Mouse (Mus musculus) liver, postnatal 0 days (tissue): ENCODE measurements around the gene Tnpo3. TPM values are rescaled to one million over a fixed set of nuclear protein-coding genes. Genes with fewer than 3 reads are reported as not detected.
A peak's percentile ranks its signal among the peaks of the same experiment; 100 is the strongest.

Source experiments
- ATAC-seq: fragments of 200-750 bp; cut with Nextera tagmentation; 2 replicates; pipeline ENCODE4 v1.8.0; 2017; ENCODE audit warnings: mild to moderate bottlenecking, moderate library complexity
- DNase-seq: peaks from one replicate; pipeline ENCODE4 v3.0.0-alpha.2; 2016
- H3K27ac ChIP-seq: fragments of 300-500 bp; sonication (generic); 2 replicates; pipeline ENCODE4 v1.5.1; 2014; ENCODE audit warnings: antibody characterized with exemption, moderate library complexity, mild to moderate bottlenecking, low read depth
- H3K27me3 ChIP-seq: fragments of 300-500 bp; sonication (generic); 2 replicates; pipeline ENCODE4 v1.6.1; 2014; ENCODE audit warnings: low read length, control low read depth, mixed read lengths; ENCODE audit not compliant: insufficient read depth
- H3K36me3 ChIP-seq: fragments of 300-500 bp; sonication (generic); replicated peaks from 2 replicates; pipeline ENCODE4 v1.6.1; 2014; ENCODE audit warnings: mild to moderate bottlenecking, control low read depth, low read length, moderate library complexity, mixed read lengths; ENCODE audit not compliant: insufficient read depth
- H3K4me1 ChIP-seq: fragments of 300-500 bp; sonication (generic); 2 replicates; pipeline ENCODE4 v1.6.1; 2014; ENCODE audit warnings: antibody characterized with exemption, mild to moderate bottlenecking, control low read depth; ENCODE audit not compliant: insufficient read depth
- H3K4me2 ChIP-seq: fragments of 300-500 bp; sonication (generic); 2 replicates; pipeline ENCODE4 v1.6.1; 2014; ENCODE audit warnings: low read depth, mild to moderate bottlenecking, low read length, moderate library complexity, mixed read lengths
- H3K4me3 ChIP-seq: fragments of 300-500 bp; sonication (generic); 2 replicates; pipeline ENCODE4 v1.5.1; 2014; ENCODE audit warnings: low read depth, low read length
- H3K9ac ChIP-seq: fragments of 300-500 bp; sonication (generic); replicated peaks from 2 replicates; pipeline ENCODE4 v1.6.1; 2014; ENCODE audit warnings: mild to moderate bottlenecking, moderate library complexity
- H3K9me3 ChIP-seq: fragments of 300-500 bp; sonication (generic); 2 replicates; pipeline ENCODE4 v1.6.1; 2016; ENCODE audit warnings: mild to moderate bottlenecking, control low read depth, low read length, mixed read lengths
- CTCF ChIP-seq: sonication (generic); IDR thresholded peaks from 2 replicates; pipeline ENCODE4 v1.5.1; 2016; ENCODE audit warnings: antibody characterized with exemption, low read depth
- EP300 ChIP-seq: IDR thresholded peaks from 2 replicates; pipeline ENCODE4 v1.6.1; 2016; ENCODE audit warnings: antibody characterized with exemption, low read depth, mild to moderate bottlenecking
- WGBS: fragments of 180-500 bp; shearing (Covaris S2); extraction: QIAGEN DNeasy Blood & Tissue Kit; methylation state at CpG from one replicate; pipeline ENCODE4 v1.1.7; 2014; ENCODE audit not compliant: insufficient replicate concordance; 5-methylcytosine and 5-hydroxymethylcytosine counted together
- polyA plus RNA-seq: library from polyadenylated mRNA; unstranded; fragments of >200 nt; fragmentation: Nextera tagmentation; extraction: Ambion mirVana; gene quantifications from 2 replicates; pipeline ENCODE4 v1.2.1, GENCODE M21; 2015

Tnpo3 gene
- polyA plus RNA-seq, 1 experiment from 2014 or later = 20.4 TPM

DNA sequence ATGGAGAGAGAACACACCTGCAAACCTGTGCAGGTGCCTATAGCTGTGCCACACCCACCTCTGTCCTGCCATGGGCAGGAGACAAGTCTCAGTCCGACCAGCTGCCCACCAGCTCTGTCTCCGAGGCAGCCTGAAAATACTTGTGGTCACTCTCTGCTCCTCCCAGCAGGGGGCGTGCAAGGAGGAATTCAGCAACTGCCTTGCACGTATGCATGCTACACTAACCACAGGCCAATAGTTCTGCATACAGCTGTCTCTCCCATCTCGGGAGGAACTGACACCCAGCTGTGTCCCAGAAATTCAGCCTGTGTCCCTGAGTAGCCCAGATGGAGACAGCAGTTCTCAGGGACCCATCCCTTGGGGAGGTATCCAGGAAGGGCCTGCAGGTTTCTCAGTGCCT, 92.5 kb downstream of the Tnpo3 start:
- Histone ChIP-seq H3K27ac (no peak overlapping the region), H3K27me3 (no peaks in the 10 kb centered on the region), H3K4me2 (no peak overlapping the region), H3K9me3 (no peaks in the 10 kb centered on the region), H3K4me3 (no peak overlapping the region), H3K4me1 (peaks cover 11% of the 10 kb centered on the region; the same call in 1 of the 2 replicates), H3K9ac (no peak overlapping the region), H3K36me3 (no peaks in the 10 kb centered on the region)
- ATAC-seq = peak; percentile 37; the same call in 1 of the 2 replicates
- TF ChIP-seq EP300 = no peak
- peak; percentile 91 for TF ChIP-seq CTCF
- peak; percentile 82 for DNase-seq
- 2% methylated on average over 5 of the region's 5 CpGs for WGBS

DNA sequence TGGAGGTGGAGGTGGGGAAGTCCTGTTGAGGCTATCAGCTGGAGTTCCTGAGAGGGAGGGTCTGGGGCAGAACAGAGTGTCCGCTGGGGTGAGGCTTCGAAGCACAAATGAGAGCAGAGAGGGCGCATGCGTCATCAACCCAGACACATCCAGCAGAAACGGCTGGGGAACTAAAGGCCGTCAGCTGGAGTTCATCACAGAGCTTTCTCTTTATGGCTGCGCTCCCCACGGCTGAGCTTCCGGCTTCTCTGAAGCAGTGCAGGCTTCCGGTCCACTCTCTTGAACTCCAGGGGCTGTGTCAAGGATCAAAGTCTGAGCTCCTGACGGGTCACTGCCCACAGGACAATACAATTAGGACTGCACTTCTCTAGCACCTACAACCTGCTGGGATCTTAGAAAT, 96.4 kb downstream of the Tnpo3 start:
- Histone ChIP-seq H3K4me1 (peaks cover 11% of the 10 kb centered on the region; the same call in 1 of the 2 replicates), H3K4me2 (peak overlapping the region; percentile 60), H3K4me3 (peak overlapping the region; percentile 9; the same call in 1 of the 2 replicates), H3K27ac (peak overlapping the region; percentile 83), H3K27me3 (peaks cover 3% of the 10 kb centered on the region), H3K36me3 (no peaks in the 10 kb centered on the region), H3K9me3 (no peaks in the 10 kb centered on the region), H3K9ac (no peak overlapping the region)
- DNase-seq (peak; percentile 68), ATAC-seq (peak; percentile 91)
- no peak for TF ChIP-seq CTCF
- no peak for TF ChIP-seq EP300
- 0% methylated on average over 11 of the region's 11 CpGs for WGBS

DNA sequence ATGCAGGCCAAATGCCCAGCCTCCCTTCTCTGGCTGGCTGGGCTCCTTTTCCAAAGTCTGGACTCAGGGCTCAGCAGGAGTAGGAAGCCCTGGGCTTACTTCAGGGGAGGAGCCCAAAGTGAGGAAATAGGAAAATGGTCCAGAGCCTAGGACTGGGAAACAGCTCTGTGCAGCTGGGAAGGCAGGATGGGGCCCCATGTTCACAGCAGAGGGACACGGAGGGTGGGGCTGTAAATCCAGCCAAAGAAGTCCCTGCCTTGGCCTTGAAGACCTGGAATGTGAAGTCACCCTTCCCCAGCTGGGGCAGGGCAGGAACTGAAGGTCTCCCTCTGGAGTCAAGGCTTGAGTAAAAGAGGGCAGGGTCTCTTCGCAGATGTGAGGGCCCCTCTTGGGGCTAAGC, 100.6 kb downstream of the Tnpo3 start:
- DNase-seq (no peak), ATAC-seq (no peak)
- Histone ChIP-seq H3K27me3 (peaks cover 27% of the 10 kb centered on the region), H3K27ac (no peak overlapping the region), H3K9ac (no peak overlapping the region), H3K36me3 (no peaks in the 10 kb centered on the region), H3K4me1 (peaks cover 15% of the 10 kb centered on the region), H3K9me3 (no peaks in the 10 kb centered on the region), H3K4me3 (no peak overlapping the region), H3K4me2 (no peak overlapping the region)
- 58% methylated on average over 2 of the region's 2 CpGs for WGBS
- no peak for TF ChIP-seq CTCF
- no peak for TF ChIP-seq EP300

DNA sequence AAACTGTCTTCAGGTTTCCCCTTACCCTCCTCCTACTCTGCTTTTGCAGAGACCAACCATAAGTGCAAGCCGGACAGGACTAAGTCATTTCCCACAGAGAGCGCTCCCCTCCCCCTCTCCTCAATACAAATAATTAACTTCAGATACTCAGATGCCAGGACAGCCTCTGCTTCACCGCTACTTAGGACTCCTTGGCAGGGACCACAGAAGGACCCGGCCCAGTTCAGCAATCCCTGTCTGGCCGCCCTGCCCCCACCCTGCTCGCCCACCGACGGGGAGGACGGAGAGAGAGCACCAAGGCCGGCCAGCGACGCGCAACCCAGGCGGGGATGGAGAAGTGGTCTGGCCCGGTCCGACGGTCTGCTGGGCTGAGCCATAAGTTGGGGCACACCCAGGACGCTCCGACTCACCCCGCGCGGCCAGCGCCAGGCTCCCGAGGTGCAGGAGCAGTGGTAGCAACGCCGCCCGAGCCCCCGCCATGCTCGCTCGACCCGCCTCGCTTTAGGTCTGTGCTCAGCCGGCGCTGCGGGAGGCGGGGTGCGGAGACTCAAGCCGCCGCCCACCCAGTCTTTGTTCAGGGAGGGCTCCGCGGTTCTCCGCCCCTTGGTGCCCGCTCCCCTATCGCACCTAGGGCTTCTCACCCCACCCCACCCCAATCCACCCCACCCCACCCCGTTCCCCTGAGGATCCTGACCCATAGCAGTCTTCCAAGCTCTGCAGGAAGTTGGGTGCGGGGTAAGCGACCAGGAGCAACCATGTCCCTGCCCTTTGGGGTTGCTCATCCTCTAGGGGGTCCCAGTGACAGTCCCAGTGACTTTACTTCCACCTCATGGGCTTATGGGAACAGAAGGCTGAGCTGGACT, 102.0 kb downstream of the Tnpo3 start, which contains the start of gene Kcp:
Kcp (minus strand) TSS at position 506 of the 863 bp plus-strand sequence.
- no peak for TF ChIP-seq CTCF
- TF ChIP-seq EP300 = no peak
- ATAC-seq (0 out of 2 replicates have a peak, but pooled peaks have one; percentile 23), DNase-seq (no peak)
- H3K4me3 ChIP-seq = peak within 1 kb of the TSS; percentile 45
- WGBS = 3% methylated on average over 37 of the region's 47 CpGs
- peak within 1 kb of the TSS; percentile 47 for H3K9ac ChIP-seq
- peaks cover 8% of the 10 kb centered on the region for H3K4me1 ChIP-seq
- peak within 1 kb of the TSS; percentile 76 for H3K4me2 ChIP-seq
- no peaks in the 10 kb centered on the region for H3K36me3 ChIP-seq
- no peak within 1 kb of the TSS for H3K27ac ChIP-seq
- H3K9me3 ChIP-seq = no peaks in the 10 kb centered on the region
- H3K27me3 ChIP-seq = peaks cover 27% of the 10 kb centered on the region

DNA sequence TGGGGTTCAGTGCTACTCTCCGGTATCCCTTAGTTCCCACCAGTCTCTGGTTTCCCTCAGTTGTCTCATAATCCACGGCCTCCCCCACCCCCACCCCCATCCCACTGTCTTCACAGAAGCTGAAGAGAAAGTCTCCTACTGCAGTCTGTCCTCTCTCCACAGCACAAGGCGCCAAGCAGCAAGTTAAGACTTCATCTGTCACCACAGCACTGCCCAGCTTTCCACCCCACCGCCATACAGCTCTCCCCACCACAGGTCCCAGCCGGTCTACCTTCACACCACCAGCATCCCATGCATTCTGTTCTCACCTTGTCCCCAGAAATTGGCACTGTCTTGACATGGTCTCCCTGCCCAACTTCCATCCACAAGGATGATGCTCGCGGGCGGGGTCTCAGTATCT, 102.9 kb downstream of the Tnpo3 start:
- no peak for ATAC-seq
- H3K9me3 ChIP-seq = no peaks in the 10 kb centered on the region
- DNase-seq = peak; percentile 12
- WGBS = 37% methylated on average over 8 of the region's 8 CpGs
- H3K9ac ChIP-seq = no peak overlapping the region
- no peaks in the 10 kb centered on the region for H3K36me3 ChIP-seq
- TF ChIP-seq EP300 (no peak), CTCF (no peak)
- peak overlapping the region; percentile 45; the same call in 1 of the 2 replicates for H3K4me3 ChIP-seq
- peak overlapping the region; percentile 76; the same call in 1 of the 2 replicates for H3K4me2 ChIP-seq
- peaks cover 7% of the 10 kb centered on the region; the same call in 1 of the 2 replicates for H3K4me1 ChIP-seq
- H3K27ac ChIP-seq = no peak overlapping the region
- H3K27me3 ChIP-seq = peaks cover 27% of the 10 kb centered on the region

DNA sequence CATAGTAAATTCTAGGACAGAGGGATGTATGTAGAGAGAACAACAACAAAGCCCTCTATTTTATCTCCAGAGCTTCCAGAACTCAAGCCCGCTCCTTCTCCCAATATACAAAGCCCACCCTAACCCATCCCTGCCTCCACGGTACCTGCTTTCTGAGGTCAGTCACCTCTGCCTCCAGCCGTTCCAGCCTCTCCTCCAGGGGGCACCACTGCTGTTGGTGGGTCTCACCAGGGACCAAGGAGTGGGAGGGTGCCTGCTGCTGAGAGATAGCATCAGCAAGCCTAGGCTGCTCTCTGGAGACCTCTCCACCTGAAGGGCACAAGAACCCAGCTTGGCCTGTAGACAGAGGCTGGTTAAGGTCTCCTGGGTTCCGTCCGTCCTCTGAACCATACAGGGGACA, 104.2 kb downstream of the Tnpo3 start:
- H3K9me3 ChIP-seq = no peaks in the 10 kb centered on the region
- no peak overlapping the region for H3K4me3 ChIP-seq
- peaks cover 27% of the 10 kb centered on the region for H3K27me3 ChIP-seq
- H3K9ac ChIP-seq = no peak overlapping the region
- ATAC-seq = no peak
- H3K4me1 ChIP-seq = peaks cover 7% of the 10 kb centered on the region; the same call in 1 of the 2 replicates
- 75% methylated on average over 5 of the region's 5 CpGs for WGBS
- no peak overlapping the region for H3K27ac ChIP-seq
- peak; percentile 19 for DNase-seq
- TF ChIP-seq CTCF (peak; percentile 41; the same call in 1 of the 2 replicates), EP300 (no peak)
- H3K36me3 ChIP-seq = no peaks in the 10 kb centered on the region
- no peak overlapping the region for H3K4me2 ChIP-seq
